ENCODE assay signal across 11 mouse cellular contexts in genomic region chr13:46907861-46908260, GRCm38 (mm10). TPM values are rescaled to one million over a fixed set of nuclear protein-coding genes. Genes with fewer than 3 reads are reported as not detected.
A peak's percentile ranks its signal among the peaks of the same experiment; 100 is the strongest.
DNase-seq lines count a peak whose midpoint lies in the region; ATAC-seq lines count a peak whose summit lies in the region.
"Had no signal": no experiment of that assay in that cellular context is flagged by ENCODE, and none has a peak within 500 bp of the region (broad histone marks: within the 10 kb centered on the region; RNA-seq: fewer than 3 reads in every experiment).

No protein-coding gene starts in this region.

- H3K4me3 ChIP-seq in limb, embryonic 13.5 days = no peak overlapping the region
- no peak overlapping the region for H3K4me3 ChIP-seq in limb, embryonic 10.5 days
- H3K4me3 ChIP-seq: left cerebral cortex, adult 2 months had no signal

- no peak overlapping the region for H3K4me2 ChIP-seq in limb, embryonic 13.5 days (replicated peaks)

- H3K9ac ChIP-seq in limb, embryonic 13.5 days = no peak overlapping the region

- WGBS in limb, embryonic 13.5 days = 68% methylated on average over 10 of the region's 10 CpGs
- 93% methylated on average over 10 of the region's 10 CpGs for WGBS in limb, embryonic 10.5 days

- H3K27ac ChIP-seq in limb, embryonic 13.5 days = peak overlapping the region; percentile 33; the same call in 1 of the 2 replicates
- H3K27ac ChIP-seq in limb, embryonic 10.5 days = no peak overlapping the region
- H3K27ac ChIP-seq: left cerebral cortex, adult 2 months had no signal

- no peaks in the 10 kb centered on the region for H3K27me3 ChIP-seq in limb, embryonic 13.5 days
- no peaks in the 10 kb centered on the region for H3K27me3 ChIP-seq in limb, embryonic 10.5 days (ENCODE audit: low read depth, poor library complexity, severe bottlenecking)

- H3K4me1 ChIP-seq in limb, embryonic 13.5 days = peaks cover 45% of the 10 kb centered on the region
- peaks cover 20% of the 10 kb centered on the region for H3K4me1 ChIP-seq in limb, embryonic 10.5 days

- H3K9me3 ChIP-seq in limb, embryonic 13.5 days = no peaks in the 10 kb centered on the region
- no peaks in the 10 kb centered on the region for H3K9me3 ChIP-seq in limb, embryonic 10.5 days (replicated peaks)

- H3K36me3 ChIP-seq in limb, embryonic 13.5 days = 0 out of 2 replicates have a peak, but pooled peaks cover 8% of the 10 kb centered on the region
- H3K36me3 ChIP-seq in limb, embryonic 10.5 days = peaks cover 7% of the 10 kb centered on the region; the same call in 1 of the 2 replicates

- peak; percentile 60 for DNase-seq in adrenal gland, adult 2 months
- no peak for DNase-seq in adrenal gland, adult 18-20 months (ENCODE audit: low spot score in 2 of 2)
- DNase-seq in limb, embryonic 10.5 days (ENCODE audit: low spot score) = no peak
- peak; percentile 45 for DNase-seq in adrenal gland, adult 8-10 months
- DNase-seq in heart, postnatal 4 days = peak; percentile 35
- DNase-seq in thymus, postnatal 25 days = no peak
- no peak for DNase-seq in cerebellum, adult 9-10 months
- DNase-seq: cerebellum, adult 8-10 months; kidney, adult 18-20 months had no signal

- ATAC-seq in limb, embryonic 13.5 days (ENCODE audit: low FRiP score, low read depth) = no peak

RNA-seq across cellular contexts. Expression of gene Kif13a, which starts 21.8 kb away (rescaled TPM):
- 10 to 100 TPM; 26.0 to 40.6 TPM for total RNA-seq in adrenal gland, adult 2 months (2021)
- 13.6 and 13.7 TPM in 2 replicates for polyA plus RNA-seq in adrenal gland, adult 2 months (2012; rRNA removed)
- 10 to 100 TPM; 27.1 to 30.5 TPM for total RNA-seq in adrenal gland, adult 18-20 months (2021)
- polyA plus RNA-seq in limb, embryonic 13.5 days (2015; fragmentation: Nextera tagmentation; extraction: Ambion mirVana) = 17.4 and 20.3 TPM in 2 replicates
- 13.5 and 13.6 TPM in 2 replicates for polyA plus RNA-seq in limb, embryonic 10.5 days (2016; fragmentation: Nextera tagmentation; extraction: Ambion mirVana)
- 10 to 100 TPM; 39.1 to 46.8 (median 42.3) TPM for total RNA-seq in adrenal gland, adult 8-10 months (2022)
- total RNA-seq in heart, postnatal 4 days (2021) = 100 to 1,000 TPM; 110 to 116 TPM

Comparison
In these comparisons a context has a peak if more than half of its experiments do, and no peak if none do; other contexts are left out.
1. DNase-seq: peak in adrenal gland, adult 2 months (single experiment), adrenal gland, adult 8-10 months (single experiment) and heart, postnatal 4 days (single experiment); none in adrenal gland, adult 18-20 months (0 of 2), limb, embryonic 10.5 days (single experiment), thymus, postnatal 25 days (single experiment) and cerebellum, adult 9-10 months (single experiment).